Mouse (Mus musculus) left cerebral cortex, postnatal 36 days (tissue): ENCODE measurements around the gene Olfr513. TPM values are rescaled to one million over a fixed set of nuclear protein-coding genes. Genes with fewer than 3 reads are reported as not detected.

Experiments used
- DNase-seq, 2 experiments: peaks; one replicate each; pipeline ENCODE4 v3.0.0; 2021 to 2022; ENCODE audit warnings: low spot score in 2 of 2, mixed read lengths in 1 of 2
- intact Hi-C: fragments of 180-260 bp; cut with DNase I; formaldehyde crosslinking; loops from one replicate; pipeline ENCODE4 v1.15.1; 2025
- total RNA-seq, 2 experiments: library from RNA; stranded (reverse); gene quantifications; 2 replicates each; pipeline ENCODE4 v1.2.3; 2021

Olfr513 gene
- not detected for total RNA-seq

- DNase-seq: no peak
- intact Hi-C loops: no loop called here
These were observed at the start of gene Olfr513 for GRCm38 (mm10) chr7:108750673-108751072. TSS of gene Olfr513 (plus strand) at chr7:108750973.

- DNase-seq: no peak
- intact Hi-C loops: no loop called here
These were observed 37.8 kb upstream of the Olfr513 start, which contains the start of gene Olfr512 for GRCm38 (mm10) chr7:108713020-108713419. TSS of gene Olfr512 (plus strand) at chr7:108713320.

- intact Hi-C loops: no loop called here
- DNase-seq: no peak
These were observed 9.6 kb downstream of the Olfr513 start for GRCm38 (mm10) chr7:108760411-108760810.

- no peak for DNase-seq
- intact Hi-C loops: no loop called here
These were observed 46.6 kb downstream of the Olfr513 start for GRCm38 (mm10) chr7:108797205-108797933.

Other genes with a start within 250 kb of the Olfr513 start
- not detected for gene Olfr502, start 225.9 kb upstream of the Olfr513 start, total RNA-seq
- gene Olfr503, start 206.4 kb upstream of the Olfr513 start, total RNA-seq: not detected
- not detected for gene Olfr504, start 185.2 kb upstream of the Olfr513 start, total RNA-seq
- gene Olfr506, start 140.2 kb upstream of the Olfr513 start, total RNA-seq: not detected
- not detected for gene Olfr507, start 129.2 kb upstream of the Olfr513 start, total RNA-seq
- not detected for gene Olfr508, start 121.0 kb upstream of the Olfr513 start, total RNA-seq
- gene Olfr509, start 99.1 kb upstream of the Olfr513 start, total RNA-seq: under 1 TPM in 1 of 2 experiments, not detected in 1; 0.11 TPM
- gene Olfr510, start 84.6 kb upstream of the Olfr513 start, total RNA-seq: not detected
- gene Olfr512, start 37.7 kb upstream of the Olfr513 start, total RNA-seq: not detected
- gene Olfr514, start 75.0 kb downstream of the Olfr513 start, total RNA-seq: not detected
- gene Olfr516, start 99.6 kb downstream of the Olfr513 start, total RNA-seq: not detected
- not detected for gene Olfr517, start 121.4 kb downstream of the Olfr513 start, total RNA-seq
- not detected for gene Olfr518, start 134.0 kb downstream of the Olfr513 start, total RNA-seq
- not detected for gene Olfr519, start 143.4 kb downstream of the Olfr513 start, total RNA-seq
- under 1 TPM; 0.52 TPM for gene Nlrp10, start 179.2 kb downstream of the Olfr513 start, total RNA-seq
- gene Eif3f, start 183.4 kb downstream of the Olfr513 start, total RNA-seq: 10 to 100 TPM; 89.7 to 96.0 TPM
- gene Tub, start 199.4 kb downstream of the Olfr513 start, total RNA-seq: 100 to 1,000 TPM; 106 to 143 TPM